Mouse (Mus musculus) liver, postnatal 0 days (tissue): Measurements from ENCODE around the gene Rbms3. TPM values are rescaled to one million over a fixed set of nuclear protein-coding genes. Genes with fewer than 3 reads are reported as not detected.

Experiments used
- ATAC-seq: fragments of 200-750 bp; cut with Nextera tagmentation; 2 replicates; pipeline ENCODE4 v1.8.0; 2017; ENCODE audit warnings: mild to moderate bottlenecking, moderate library complexity
- DNase-seq: peaks from one replicate; pipeline ENCODE4 v3.0.0-alpha.2; 2016
- H3K27ac ChIP-seq: fragments of 300-500 bp; sonication (generic); 2 replicates; pipeline ENCODE4 v1.5.1; 2014; ENCODE audit warnings: antibody characterized with exemption, moderate library complexity, mild to moderate bottlenecking, low read depth
- H3K27me3 ChIP-seq: fragments of 300-500 bp; sonication (generic); 2 replicates; pipeline ENCODE4 v1.6.1; 2014; ENCODE audit warnings: low read length, control low read depth, mixed read lengths; ENCODE audit not compliant: insufficient read depth
- H3K36me3 ChIP-seq: fragments of 300-500 bp; sonication (generic); replicated peaks from 2 replicates; pipeline ENCODE4 v1.6.1; 2014; ENCODE audit warnings: mild to moderate bottlenecking, control low read depth, low read length, moderate library complexity, mixed read lengths; ENCODE audit not compliant: insufficient read depth
- H3K4me1 ChIP-seq: fragments of 300-500 bp; sonication (generic); 2 replicates; pipeline ENCODE4 v1.6.1; 2014; ENCODE audit warnings: antibody characterized with exemption, mild to moderate bottlenecking, control low read depth; ENCODE audit not compliant: insufficient read depth
- H3K4me2 ChIP-seq: fragments of 300-500 bp; sonication (generic); 2 replicates; pipeline ENCODE4 v1.6.1; 2014; ENCODE audit warnings: low read depth, mild to moderate bottlenecking, low read length, moderate library complexity, mixed read lengths
- H3K4me3 ChIP-seq: fragments of 300-500 bp; sonication (generic); 2 replicates; pipeline ENCODE4 v1.5.1; 2014; ENCODE audit warnings: low read depth, low read length
- H3K9ac ChIP-seq: fragments of 300-500 bp; sonication (generic); replicated peaks from 2 replicates; pipeline ENCODE4 v1.6.1; 2014; ENCODE audit warnings: mild to moderate bottlenecking, moderate library complexity
- H3K9me3 ChIP-seq: fragments of 300-500 bp; sonication (generic); 2 replicates; pipeline ENCODE4 v1.6.1; 2016; ENCODE audit warnings: mild to moderate bottlenecking, control low read depth, low read length, mixed read lengths
- CTCF ChIP-seq: sonication (generic); IDR thresholded peaks from 2 replicates; pipeline ENCODE4 v1.5.1; 2016; ENCODE audit warnings: antibody characterized with exemption, low read depth
- EP300 ChIP-seq: IDR thresholded peaks from 2 replicates; pipeline ENCODE4 v1.6.1; 2016; ENCODE audit warnings: antibody characterized with exemption, low read depth, mild to moderate bottlenecking
- WGBS: fragments of 180-500 bp; shearing (Covaris S2); extraction: QIAGEN DNeasy Blood & Tissue Kit; methylation state at CpG from one replicate; pipeline ENCODE4 v1.1.7; 2014; ENCODE audit not compliant: insufficient replicate concordance; 5-methylcytosine and 5-hydroxymethylcytosine counted together
- polyA plus RNA-seq: library from polyadenylated mRNA; unstranded; fragments of >200 nt; fragmentation: Nextera tagmentation; extraction: Ambion mirVana; gene quantifications from 2 replicates; pipeline ENCODE4 v1.2.1, GENCODE M21; 2015

The Rbms3 gene
- polyA plus RNA-seq, 1 experiment from 2014 or later = 2.8 TPM

- no peak for DNase-seq
- no peak overlapping the region for H3K9ac ChIP-seq
- no peak overlapping the region for H3K4me2 ChIP-seq
- H3K9me3 ChIP-seq = no peaks in the 10 kb centered on the region
- ATAC-seq = no peak
- H3K27ac ChIP-seq = no peak overlapping the region
- no peaks in the 10 kb centered on the region for H3K27me3 ChIP-seq
- no peaks in the 10 kb centered on the region for H3K4me1 ChIP-seq
- 54% methylated on average over 7 of the region's 7 CpGs for WGBS
- no peaks in the 10 kb centered on the region for H3K36me3 ChIP-seq
- no peak overlapping the region for H3K4me3 ChIP-seq
- TF ChIP-seq CTCF (peak; percentile 36), EP300 (no peak)
Observed at GRCm38 (mm10) chr9:117583638-117584037, 46.1 kb downstream of the Rbms3 start.

GRCm38 (mm10) chr9:117582591-117582990, 47.1 kb downstream of the Rbms3 start:
- DNase-seq (no peak), ATAC-seq (no peak)
- Histone ChIP-seq H3K9ac (no peak overlapping the region), H3K4me2 (no peak overlapping the region), H3K4me3 (no peak overlapping the region), H3K27ac (no peak overlapping the region), H3K36me3 (no peaks in the 10 kb centered on the region), H3K9me3 (no peaks in the 10 kb centered on the region), H3K4me1 (no peaks in the 10 kb centered on the region), H3K27me3 (no peaks in the 10 kb centered on the region)
- 67% methylated on average over 6 of the region's 6 CpGs for WGBS
- TF ChIP-seq CTCF (no peak), EP300 (no peak)

- DNase-seq = no peak
- Histone ChIP-seq H3K27ac (no peak overlapping the region), H3K27me3 (no peaks in the 10 kb centered on the region), H3K9ac (no peak overlapping the region), H3K9me3 (no peaks in the 10 kb centered on the region), H3K4me3 (no peak overlapping the region), H3K4me1 (peaks cover 3% of the 10 kb centered on the region; the same call in 1 of the 2 replicates), H3K36me3 (no peaks in the 10 kb centered on the region), H3K4me2 (no peak overlapping the region)
- 51% methylated on average over 5 of the region's 5 CpGs for WGBS
- no peak for TF ChIP-seq CTCF
- no peak for TF ChIP-seq EP300
- ATAC-seq = no peak
Observed at GRCm38 (mm10) chr9:117571186-117571855, 58.4 kb downstream of the Rbms3 start.

- no peak overlapping the region for H3K4me2 ChIP-seq
- no peak overlapping the region for H3K4me3 ChIP-seq
- H3K4me1 ChIP-seq = peaks cover 3% of the 10 kb centered on the region; the same call in 1 of the 2 replicates
- H3K9me3 ChIP-seq = no peaks in the 10 kb centered on the region
- DNase-seq = no peak
- no peak overlapping the region for H3K27ac ChIP-seq
- H3K27me3 ChIP-seq = no peaks in the 10 kb centered on the region
- no peak for ATAC-seq
- no peak overlapping the region for H3K9ac ChIP-seq
- 72% methylated on average over 7 of the region's 7 CpGs for WGBS
- TF ChIP-seq CTCF (no peak), EP300 (no peak)
- no peaks in the 10 kb centered on the region for H3K36me3 ChIP-seq
Observed at GRCm38 (mm10) chr9:117570240-117570821, 59.4 kb downstream of the Rbms3 start.

- Histone ChIP-seq H3K4me2 (no peak overlapping the region), H3K4me1 (no peaks in the 10 kb centered on the region), H3K36me3 (no peaks in the 10 kb centered on the region), H3K27me3 (no peaks in the 10 kb centered on the region), H3K9me3 (no peaks in the 10 kb centered on the region), H3K27ac (no peak overlapping the region), H3K9ac (no peak overlapping the region), H3K4me3 (no peak overlapping the region)
- ATAC-seq (no peak), DNase-seq (no peak)
- WGBS = 76% methylated on average over 10 of the region's 10 CpGs
- no peak for TF ChIP-seq EP300
- no peak for TF ChIP-seq CTCF
Observed at GRCm38 (mm10) chr9:117566293-117566692, 63.4 kb downstream of the Rbms3 start.

GRCm38 (mm10) chr9:117558562-117558961, 71.2 kb downstream of the Rbms3 start:
- Histone ChIP-seq H3K4me3 (no peak overlapping the region), H3K9me3 (no peaks in the 10 kb centered on the region), H3K4me2 (no peak overlapping the region), H3K4me1 (no peaks in the 10 kb centered on the region), H3K27me3 (no peaks in the 10 kb centered on the region), H3K36me3 (no peaks in the 10 kb centered on the region), H3K9ac (no peak overlapping the region), H3K27ac (no peak overlapping the region)
- DNase-seq (no peak), ATAC-seq (no peak)
- 76% methylated on average over 5 of the region's 5 CpGs for WGBS
- no peak for TF ChIP-seq CTCF
- no peak for TF ChIP-seq EP300
